Mouse (Mus musculus) heart, postnatal 0 days (tissue): ENCODE results near the gene A430078G23Rik. TPM values are rescaled to one million over a fixed set of nuclear protein-coding genes. Genes with fewer than 3 reads are reported as not detected.

Source experiments
- ATAC-seq: fragments of 200-750 bp; cut with Nextera tagmentation; 2 replicates; pipeline ENCODE4 v1.8.0; 2017; ENCODE audit warnings: low read depth, moderate number of reproducible peaks, moderate library complexity; ENCODE audit not compliant: insufficient read depth
- DNase-seq: peaks from one replicate; pipeline ENCODE4 v3.0.0-alpha.2; 2016; ENCODE audit warnings: low spot score
- H3K27ac ChIP-seq: fragments of 300-500 bp; sonication (generic); 2 replicates; pipeline ENCODE4 v1.5.1; 2014; ENCODE audit warnings: low read depth, mild to moderate bottlenecking
- H3K27me3 ChIP-seq: fragments of 300-500 bp; sonication (generic); 2 replicates; pipeline ENCODE4 v1.6.1; 2014; ENCODE audit warnings: low read length, mixed read lengths; ENCODE audit not compliant: control insufficient read depth, insufficient read depth
- H3K36me3 ChIP-seq: fragments of 300-500 bp; sonication (generic); replicated peaks from 2 replicates; pipeline ENCODE4 v1.6.1; 2014; ENCODE audit warnings: low read length, mixed read lengths; ENCODE audit not compliant: control insufficient read depth, insufficient read depth
- H3K4me1 ChIP-seq: fragments of 300-500 bp; sonication (generic); 2 replicates; pipeline ENCODE4 v1.6.1; 2014; ENCODE audit warnings: antibody characterized with exemption; ENCODE audit not compliant: control insufficient read depth, insufficient read depth
- H3K4me2 ChIP-seq: fragments of 300-500 bp; sonication (generic); 2 replicates; pipeline ENCODE4 v1.6.1; 2014; ENCODE audit warnings: low read depth, mild to moderate bottlenecking, low read length, moderate library complexity
- H3K4me3 ChIP-seq: fragments of 300-500 bp; sonication (generic); 2 replicates; pipeline ENCODE4 v1.5.1; 2014; ENCODE audit warnings: low read depth, low read length
- H3K9ac ChIP-seq: fragments of 300-500 bp; sonication (generic); replicated peaks from 2 replicates; pipeline ENCODE4 v1.6.1; 2014; ENCODE audit warnings: low read depth, low read length, mixed read lengths
- H3K9me3 ChIP-seq: fragments of 300-500 bp; sonication (generic); replicated peaks from 2 replicates; pipeline ENCODE4 v1.6.1; 2016; ENCODE audit warnings: low read length; ENCODE audit not compliant: control insufficient read depth
- CTCF ChIP-seq: IDR thresholded peaks from 2 replicates; pipeline ENCODE4 v1.5.1; 2016; ENCODE audit warnings: antibody characterized with exemption, control low read depth, low read depth
- EP300 ChIP-seq: IDR thresholded peaks from 2 replicates; pipeline ENCODE4 v1.6.1; 2016; ENCODE audit warnings: antibody characterized with exemption, low read depth
- WGBS: fragments of 180-500 bp; shearing (Covaris S2); extraction: QIAGEN DNeasy Blood & Tissue Kit; methylation state at CpG from one replicate; pipeline ENCODE4 v1.1.7; 2014; 5-methylcytosine and 5-hydroxymethylcytosine counted together
- polyA plus RNA-seq: library from polyadenylated mRNA; unstranded; fragments of >200 nt; fragmentation: Nextera tagmentation; extraction: Ambion mirVana; gene quantifications from 2 replicates; pipeline ENCODE4 v1.2.1, GENCODE M21; 2015
- total RNA-seq: library from RNA; depleted of rRNA; stranded (reverse); fragments of >200 nt; gene quantifications from 2 replicates; pipeline ENCODE4 v1.2.3, GENCODE M21; 2014; ENCODE audit warnings: low replicate concordance

The A430078G23Rik gene
- total and polyA plus RNA-seq, 2 experiments from 2014 or later, result not detected

GRCm38 (mm10) chr8:3345337-3345736 lies 7.9 kb upstream of the A430078G23Rik start:
- 92% methylated on average over 6 of the region's 6 CpGs for WGBS
- ATAC-seq (no peak), DNase-seq (no peak)
- H3K4me2 ChIP-seq, result no peak overlapping the region
- H3K9me3 ChIP-seq, result no peaks in the 10 kb centered on the region
- H3K4me1 ChIP-seq, result no peaks in the 10 kb centered on the region
- H3K36me3 ChIP-seq, result no peaks in the 10 kb centered on the region
- no peaks in the 10 kb centered on the region for H3K27me3 ChIP-seq
- no peak overlapping the region for H3K4me3 ChIP-seq
- no peak for TF ChIP-seq EP300
- no peak overlapping the region for H3K9ac ChIP-seq
- H3K27ac ChIP-seq, result no peak overlapping the region

- ATAC-seq (no peak), DNase-seq (no peak)
- H3K4me2 ChIP-seq, result no peak overlapping the region
- no peaks in the 10 kb centered on the region for H3K4me1 ChIP-seq
- 81% methylated on average over 5 of the region's 5 CpGs for WGBS
- no peaks in the 10 kb centered on the region for H3K27me3 ChIP-seq
- H3K4me3 ChIP-seq, result no peak overlapping the region
- TF ChIP-seq CTCF (no peak), EP300 (no peak)
- H3K9ac ChIP-seq, result no peak overlapping the region
- H3K27ac ChIP-seq, result no peak overlapping the region
- no peaks in the 10 kb centered on the region for H3K9me3 ChIP-seq
- H3K36me3 ChIP-seq, result no peaks in the 10 kb centered on the region
These were observed 6.4 kb upstream of the A430078G23Rik start for GRCm38 (mm10) chr8:3346691-3347413.

- 23% methylated on average over 13 of the region's 13 CpGs for WGBS
- TF ChIP-seq CTCF (no peak), EP300 (no peak)
These were observed 4.9 kb upstream of the A430078G23Rik start for GRCm38 (mm10) chr8:3348142-3348823.

GRCm38 (mm10) chr8:3350747-3351146 lies 2.5 kb upstream of the A430078G23Rik start:
- WGBS, result 58% methylated on average over 6 of the region's 6 CpGs
- Histone ChIP-seq H3K9me3 (no peaks in the 10 kb centered on the region), H3K4me1 (no peaks in the 10 kb centered on the region), H3K27ac (no peak overlapping the region), H3K4me3 (no peak overlapping the region), H3K4me2 (no peak overlapping the region), H3K9ac (no peak overlapping the region), H3K27me3 (no peaks in the 10 kb centered on the region), H3K36me3 (no peaks in the 10 kb centered on the region)
- TF ChIP-seq CTCF, result no peak
- no peak for TF ChIP-seq EP300
- no peak for DNase-seq
- ATAC-seq, result no peak

More at GRCm38 (mm10) chr8:3348142-3348823, 4.9 kb upstream of the A430078G23Rik start:
- H3K27ac ChIP-seq, result no peak overlapping the region
- ATAC-seq (peak; percentile 30; the same call in 1 of the 2 replicates), DNase-seq (no peak)
- H3K9ac ChIP-seq, result no peak overlapping the region
- H3K4me3 ChIP-seq, result no peak overlapping the region
- no peaks in the 10 kb centered on the region for H3K4me1 ChIP-seq
- H3K27me3 ChIP-seq, result no peaks in the 10 kb centered on the region
- H3K36me3 ChIP-seq, result no peaks in the 10 kb centered on the region
- H3K9me3 ChIP-seq, result no peaks in the 10 kb centered on the region
- H3K4me2 ChIP-seq, result no peak overlapping the region

- Histone ChIP-seq H3K27me3 (no peaks in the 10 kb centered on the region), H3K4me3 (no peak overlapping the region), H3K4me2 (no peak overlapping the region), H3K9ac (no peak overlapping the region), H3K9me3 (no peaks in the 10 kb centered on the region), H3K27ac (no peak overlapping the region), H3K4me1 (no peaks in the 10 kb centered on the region), H3K36me3 (no peaks in the 10 kb centered on the region)
- DNase-seq (no peak), ATAC-seq (no peak)
- 73% methylated on average over 6 of the region's 6 CpGs for WGBS
- no peak for TF ChIP-seq CTCF
- no peak for TF ChIP-seq EP300
These were observed 500 bp upstream of the A430078G23Rik start for GRCm38 (mm10) chr8:3352715-3353114.
